Mouse (Mus musculus) induced T-regulatory cell, adult 2 months (primary cell): ENCODE measurements around the gene Best3.
A peak's percentile ranks its signal among the peaks of the same experiment; 100 is the strongest.
"Not testable (repeated sequence)": the region's sequence is repeated elsewhere in the genome, so short reads cannot be mapped to it uniquely, and the experiment has no call there.

Experiments used
- DNase-seq: peaks from one replicate; pipeline ENCODE4 v3.0.0-alpha.2; 2012; ENCODE audit warnings: low read depth

Gene Best3

GRCm38 (mm10) chr10:116978841-116979240, 7.3 kb upstream of the Best3 start:
- no peak for DNase-seq

- DNase-seq = no peak
These were observed 5.8 kb upstream of the Best3 start for GRCm38 (mm10) chr10:116980273-116980672.

GRCm38 (mm10) chr10:116980888-116981287, 5.2 kb upstream of the Best3 start:
- peak; percentile 63 for DNase-seq

- DNase-seq = no peak
These were observed 3.6 kb upstream of the Best3 start for GRCm38 (mm10) chr10:116982526-116982925.

- no peak for DNase-seq
These were observed 1.3 kb upstream of the Best3 start for GRCm38 (mm10) chr10:116984836-116985235.

- DNase-seq = no peak
These were observed 7.9 kb downstream of the Best3 start for GRCm38 (mm10) chr10:116993971-116994370.

- no peak for DNase-seq
These were observed 9.0 kb downstream of the Best3 start for GRCm38 (mm10) chr10:116995162-116995561.

GRCm38 (mm10) chr10:116995584-116996235, 9.6 kb downstream of the Best3 start:
- DNase-seq = no peak

- DNase-seq = no peak
These were observed 10.1 kb downstream of the Best3 start for GRCm38 (mm10) chr10:116996236-116996600.

GRCm38 (mm10) chr10:116998716-116999455, 12.8 kb downstream of the Best3 start:
- no peak for DNase-seq

- no peak for DNase-seq
These were observed 14.9 kb downstream of the Best3 start for GRCm38 (mm10) chr10:117000975-117001374.

GRCm38 (mm10) chr10:117004695-117005094, 18.6 kb downstream of the Best3 start:
- DNase-seq = no peak

- DNase-seq = no peak
These were observed 19.8 kb downstream of the Best3 start for GRCm38 (mm10) chr10:117005707-117006464.

GRCm38 (mm10) chr10:117009691-117010090, 23.6 kb downstream of the Best3 start:
- no peak for DNase-seq

- DNase-seq = no peak
These were observed 24.9 kb downstream of the Best3 start for GRCm38 (mm10) chr10:117011047-117011446.

GRCm38 (mm10) chr10:117013689-117014390, 27.7 kb downstream of the Best3 start:
- no peak for DNase-seq

- no peak for DNase-seq
These were observed 28.5 kb downstream of the Best3 start for GRCm38 (mm10) chr10:117014565-117014964.

GRCm38 (mm10) chr10:117018281-117018840, 32.2 kb downstream of the Best3 start:
- no peak for DNase-seq

GRCm38 (mm10) chr10:117021020-117021754, 35.1 kb downstream of the Best3 start:
- no peak for DNase-seq

- DNase-seq = no peak
These were observed 37.6 kb downstream of the Best3 start for GRCm38 (mm10) chr10:117023693-117024092.

GRCm38 (mm10) chr10:117025776-117026175, 39.7 kb downstream of the Best3 start:
- DNase-seq = not testable (repeated sequence)
